Mouse (Mus musculus) ovary, postnatal 14 days (tissue): Measurements from ENCODE around the gene Eef1akmt3.
"Not testable (repeated sequence)": the region's sequence is repeated elsewhere in the genome, so short reads cannot be mapped to it uniquely, and the experiment has no call there.

Experiments
- DNase-seq: peaks from one replicate; pipeline ENCODE4 v3.0.0; 2022; ENCODE audit warnings: low spot score

Gene Eef1akmt3

GRCm38 (mm10) chr10:127041274-127041766, at the start of gene Eef1akmt3, which contains the start of gene Mettl1:
Gene Eef1akmt3 (minus strand): TSS chr10:127041513.
Gene Mettl1 (plus strand): TSS chr10:127041414.
- peak; percentile 24 for DNase-seq

- DNase-seq = no peak
These were observed 49.5 kb upstream of the Eef1akmt3 start for GRCm38 (mm10) chr10:127090560-127091411.

- DNase-seq = no peak
These were observed 44.3 kb upstream of the Eef1akmt3 start for GRCm38 (mm10) chr10:127085633-127086032.

- no peak for DNase-seq
These were observed 43.7 kb upstream of the Eef1akmt3 start for GRCm38 (mm10) chr10:127085052-127085451.

GRCm38 (mm10) chr10:127083915-127084306, 42.6 kb upstream of the Eef1akmt3 start:
- DNase-seq = no peak

GRCm38 (mm10) chr10:127083292-127083914, 42.1 kb upstream of the Eef1akmt3 start:
- no peak for DNase-seq

- no peak for DNase-seq
These were observed 40.8 kb upstream of the Eef1akmt3 start for GRCm38 (mm10) chr10:127081996-127082620.

- DNase-seq = no peak
These were observed 39.8 kb upstream of the Eef1akmt3 start for GRCm38 (mm10) chr10:127080901-127081780.

GRCm38 (mm10) chr10:127079665-127080391, 38.5 kb upstream of the Eef1akmt3 start:
- DNase-seq = no peak

- DNase-seq = no peak
These were observed 37.6 kb upstream of the Eef1akmt3 start for GRCm38 (mm10) chr10:127078677-127079575.

GRCm38 (mm10) chr10:127078001-127078676, 36.8 kb upstream of the Eef1akmt3 start:
- no peak for DNase-seq

- no peak for DNase-seq
These were observed 36.2 kb upstream of the Eef1akmt3 start for GRCm38 (mm10) chr10:127077515-127077914.

- DNase-seq = no peak
These were observed 34.8 kb upstream of the Eef1akmt3 start for GRCm38 (mm10) chr10:127076082-127076481.

GRCm38 (mm10) chr10:127075651-127076050, 34.3 kb upstream of the Eef1akmt3 start:
- no peak for DNase-seq

GRCm38 (mm10) chr10:127075080-127075479, 33.8 kb upstream of the Eef1akmt3 start, which contains the start of gene Agap2:
Gene Agap2 (plus strand): TSS chr10:127075284.
- no peak for DNase-seq

GRCm38 (mm10) chr10:127073981-127074380, 32.7 kb upstream of the Eef1akmt3 start:
- DNase-seq = no peak

GRCm38 (mm10) chr10:127072969-127073368, 31.7 kb upstream of the Eef1akmt3 start:
- DNase-seq = not testable (repeated sequence)

- DNase-seq = not testable (repeated sequence)
These were observed 31.0 kb upstream of the Eef1akmt3 start for GRCm38 (mm10) chr10:127072270-127072669.

GRCm38 (mm10) chr10:127071203-127071602, 29.9 kb upstream of the Eef1akmt3 start:
- DNase-seq = no peak
